Mouse (Mus musculus): ENCODE results near the gene Bckdhb. TPM values are rescaled to one million over a fixed set of nuclear protein-coding genes. Genes with fewer than 3 reads are reported as not detected.

Gene Bckdhb
- polyA plus RNA-seq, 1 experiment = not detected

DNA sequence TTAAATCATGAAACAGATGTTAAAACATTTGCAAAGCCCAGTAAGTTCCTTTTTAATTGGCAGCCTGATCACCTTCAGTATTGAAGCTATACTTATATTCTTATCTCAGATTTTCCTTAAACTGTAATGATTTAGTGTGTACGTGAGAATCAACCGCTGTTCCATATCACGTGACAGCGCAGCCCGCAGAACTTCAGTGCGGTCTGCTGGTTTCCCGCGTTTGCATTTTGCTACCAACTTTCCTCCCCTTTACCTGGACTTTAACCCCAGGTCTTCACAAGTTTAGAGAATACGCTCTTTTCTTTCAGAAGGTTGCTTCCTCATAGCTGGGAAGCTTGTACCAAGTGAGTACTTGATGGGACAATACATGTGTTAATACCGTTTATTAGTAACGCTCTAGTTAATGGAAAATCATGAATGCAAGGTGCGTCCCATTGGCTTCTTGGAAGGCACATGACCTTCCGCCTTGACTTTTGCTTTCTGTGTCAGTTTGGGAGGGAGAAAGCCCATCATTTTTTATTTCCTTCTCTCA lies 171.6 kb downstream of the Bckdhb start:
- H3K27ac ChIP-seq (ENCODE audit: insufficient read depth, low read depth, low read length) = no peak overlapping the region
- TF ChIP-seq CTCF (IDR thresholded peaks at IDR 0.05; ENCODE audit: insufficient read depth, low read depth, low read length) = no peak
- no peak for TF ChIP-seq POLR2A (IDR thresholded peaks at IDR 0.05; ENCODE audit: insufficient read depth, low read depth, low read length)
- H3K4me1 ChIP-seq (ENCODE audit: control insufficient read depth, insufficient read depth, low read length) = no peaks in the 10 kb centered on the region
- H3K4me3 ChIP-seq (ENCODE audit: insufficient read depth, low read depth, low read length) = no peak overlapping the region
- WGBS = 96% methylated on average over 13 of the region's 13 CpGs

DNA sequence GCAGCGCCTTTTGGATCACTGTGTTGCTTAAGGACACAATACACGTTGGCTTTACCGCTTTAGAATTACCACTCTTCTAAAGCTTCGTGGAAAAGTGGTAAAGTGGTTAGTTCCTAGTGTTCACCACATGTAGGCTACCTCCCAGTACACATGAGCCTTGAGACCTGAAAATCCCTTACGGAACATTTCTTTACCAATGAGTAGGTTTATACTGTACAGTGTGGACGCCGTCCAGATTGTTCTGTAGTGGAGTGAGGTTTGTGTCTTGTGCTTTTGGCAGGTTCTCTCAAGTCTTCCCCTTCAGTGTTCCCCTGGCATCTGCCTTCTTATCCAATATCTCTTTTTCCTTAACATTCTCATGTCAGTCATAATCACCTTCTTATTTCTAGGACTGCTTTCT lies 178.4 kb downstream of the Bckdhb start:
- WGBS = 96% methylated on average over 7 of the region's 7 CpGs
- no peak overlapping the region for H3K4me3 ChIP-seq (ENCODE audit: insufficient read depth, low read depth, low read length)
- no peak overlapping the region for H3K27ac ChIP-seq (ENCODE audit: insufficient read depth, low read depth, low read length)
- H3K4me1 ChIP-seq (ENCODE audit: control insufficient read depth, insufficient read depth, low read length) = no peaks in the 10 kb centered on the region
- TF ChIP-seq CTCF (IDR thresholded peaks at IDR 0.05; ENCODE audit: insufficient read depth, low read depth, low read length) (no peak), POLR2A (IDR thresholded peaks at IDR 0.05; ENCODE audit: insufficient read depth, low read depth, low read length) (no peak)

GRCm38 (mm10) chr9:84106438-84106837 lies 181.5 kb downstream of the Bckdhb start:
- Histone ChIP-seq H3K4me1 (ENCODE audit: control insufficient read depth, insufficient read depth, low read length) (peaks cover 6% of the 10 kb centered on the region), H3K4me3 (ENCODE audit: insufficient read depth, low read depth, low read length) (no peak overlapping the region), H3K27ac (ENCODE audit: insufficient read depth, low read depth, low read length) (no peak overlapping the region)
- 92% methylated on average over 2 of the region's 2 CpGs for WGBS
- TF ChIP-seq POLR2A (IDR thresholded peaks at IDR 0.05; ENCODE audit: insufficient read depth, low read depth, low read length) (no peak), CTCF (IDR thresholded peaks at IDR 0.05; ENCODE audit: insufficient read depth, low read depth, low read length) (no peak)

DNA sequence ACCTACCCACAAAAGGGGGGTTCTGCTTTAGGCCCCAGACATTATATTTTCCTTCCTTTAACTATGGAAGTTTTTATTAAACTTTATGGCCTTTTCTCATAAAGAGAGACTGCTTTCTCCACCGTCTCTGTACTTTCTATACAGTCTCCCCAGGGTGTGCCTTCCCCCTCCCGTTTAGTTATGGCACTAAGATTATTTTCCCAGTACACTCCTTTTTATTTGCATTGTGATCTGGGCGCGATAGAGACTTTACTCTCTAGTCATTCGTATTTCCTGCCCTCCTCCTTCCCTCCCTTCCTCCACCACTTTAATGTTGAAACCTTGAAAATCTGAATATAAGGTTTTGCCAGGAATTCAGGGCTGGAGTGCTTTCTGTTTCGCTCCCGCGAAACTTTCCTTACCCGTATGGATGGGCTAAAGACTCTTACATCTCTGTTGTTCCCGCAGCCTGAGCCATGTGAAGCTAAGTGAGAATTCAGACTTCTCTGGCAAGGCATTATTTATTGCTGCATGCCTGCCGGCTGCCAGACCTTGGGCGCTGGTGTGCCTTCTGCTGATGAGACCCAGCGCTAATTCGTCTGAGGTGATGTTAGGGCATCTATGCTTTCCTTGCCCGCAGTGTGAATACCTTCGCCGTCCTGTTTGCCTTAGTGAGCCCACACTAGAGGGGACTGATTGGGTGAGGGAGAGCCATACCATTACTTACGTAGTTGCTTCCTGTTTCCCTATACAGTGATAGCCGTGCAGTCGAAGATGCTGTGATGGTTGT lies 182.3 kb downstream of the Bckdhb start:
- TF ChIP-seq CTCF (IDR thresholded peaks at IDR 0.05; ENCODE audit: insufficient read depth, low read depth, low read length) = no peak
- no peak for TF ChIP-seq POLR2A (IDR thresholded peaks at IDR 0.05; ENCODE audit: insufficient read depth, low read depth, low read length)
- 81% methylated on average over 20 of the region's 20 CpGs for WGBS
- Histone ChIP-seq H3K4me1 (ENCODE audit: control insufficient read depth, insufficient read depth, low read length) (peaks cover 6% of the 10 kb centered on the region), H3K4me3 (ENCODE audit: insufficient read depth, low read depth, low read length) (no peak overlapping the region), H3K27ac (ENCODE audit: insufficient read depth, low read depth, low read length) (no peak overlapping the region)

DNA sequence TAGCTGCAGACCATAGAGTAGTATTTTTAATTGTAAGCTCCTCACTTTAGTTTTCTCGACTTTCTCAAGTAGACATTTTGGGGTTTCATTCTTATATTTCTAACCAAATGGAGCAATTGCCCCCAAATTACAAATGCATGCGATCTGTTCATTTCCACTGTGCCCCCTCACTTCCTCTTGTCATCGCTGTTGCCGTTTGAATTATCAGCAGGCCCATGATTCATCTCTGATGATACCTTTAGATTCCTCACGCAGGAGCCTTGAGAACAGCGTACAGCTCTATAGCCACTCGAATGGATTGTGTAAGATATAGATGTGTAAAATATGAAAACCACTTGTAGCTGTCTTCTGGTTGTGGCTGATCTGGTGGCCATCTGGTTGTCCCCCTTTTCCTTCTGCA lies 183.6 kb downstream of the Bckdhb start:
- Histone ChIP-seq H3K27ac (ENCODE audit: insufficient read depth, low read depth, low read length) (no peak overlapping the region), H3K4me3 (ENCODE audit: insufficient read depth, low read depth, low read length) (no peak overlapping the region), H3K4me1 (ENCODE audit: control insufficient read depth, insufficient read depth, low read length) (peaks cover 6% of the 10 kb centered on the region)
- 90% methylated on average over 7 of the region's 7 CpGs for WGBS
- TF ChIP-seq CTCF (IDR thresholded peaks at IDR 0.05; ENCODE audit: insufficient read depth, low read depth, low read length) = no peak
- TF ChIP-seq POLR2A (IDR thresholded peaks at IDR 0.05; ENCODE audit: insufficient read depth, low read depth, low read length) = no peak

DNA sequence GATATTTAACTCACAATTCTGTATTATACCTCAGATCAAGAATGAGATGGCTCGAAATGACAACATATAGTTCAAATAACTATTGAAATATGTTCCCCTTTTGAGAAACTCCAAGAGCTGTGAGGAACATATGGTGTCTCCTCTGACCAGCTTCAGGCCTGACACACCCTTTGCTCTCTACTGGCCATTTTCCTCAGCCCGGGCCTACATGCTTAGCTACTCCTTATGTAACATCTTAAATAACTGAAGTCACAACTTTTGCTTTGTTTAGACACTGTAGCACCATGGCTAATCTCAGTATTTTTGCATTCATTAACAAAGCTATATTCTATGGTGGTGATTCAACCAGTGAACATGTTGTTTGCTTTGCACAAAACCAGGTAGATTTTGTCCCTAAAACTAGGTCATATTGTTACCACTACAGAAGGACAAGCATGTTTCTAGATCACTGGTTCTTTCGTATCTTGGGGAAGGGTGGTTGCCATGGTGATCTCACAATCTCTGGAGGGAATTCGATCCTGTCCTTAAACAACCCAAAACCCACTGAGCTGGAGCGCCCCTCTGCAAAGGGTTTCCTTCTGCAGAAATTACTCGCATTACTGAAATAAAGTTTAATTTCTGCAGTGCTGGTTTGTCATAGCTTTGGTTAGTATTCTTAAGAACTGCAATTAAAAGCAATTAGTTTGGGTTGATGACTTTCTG lies 185.0 kb downstream of the Bckdhb start:
- 38% methylated on average over 6 of the region's 6 CpGs for WGBS
- peaks cover 6% of the 10 kb centered on the region for H3K4me1 ChIP-seq (ENCODE audit: control insufficient read depth, insufficient read depth, low read length)
- H3K27ac ChIP-seq (ENCODE audit: insufficient read depth, low read depth, low read length) = no peak overlapping the region
- TF ChIP-seq CTCF (IDR thresholded peaks at IDR 0.05; ENCODE audit: insufficient read depth, low read depth, low read length) (no peak), POLR2A (IDR thresholded peaks at IDR 0.05; ENCODE audit: insufficient read depth, low read depth, low read length) (no peak)
- H3K4me3 ChIP-seq (ENCODE audit: insufficient read depth, low read depth, low read length) = no peak overlapping the region

GRCm38 (mm10) chr9:84110616-84111015 lies 185.7 kb downstream of the Bckdhb start:
- WGBS = 15% methylated on average over 11 of the region's 11 CpGs
- TF ChIP-seq CTCF (IDR thresholded peaks at IDR 0.05; ENCODE audit: insufficient read depth, low read depth, low read length) (no peak), POLR2A (IDR thresholded peaks at IDR 0.05; ENCODE audit: insufficient read depth, low read depth, low read length) (no peak)
- Histone ChIP-seq H3K27ac (ENCODE audit: insufficient read depth, low read depth, low read length) (no peak overlapping the region), H3K4me1 (ENCODE audit: control insufficient read depth, insufficient read depth, low read length) (peaks cover 6% of the 10 kb centered on the region), H3K4me3 (ENCODE audit: insufficient read depth, low read depth, low read length) (no peak overlapping the region)

GRCm38 (mm10) chr9:84112319-84112718 lies 187.4 kb downstream of the Bckdhb start:
- Histone ChIP-seq H3K4me1 (ENCODE audit: control insufficient read depth, insufficient read depth, low read length) (peaks cover 6% of the 10 kb centered on the region), H3K4me3 (ENCODE audit: insufficient read depth, low read depth, low read length) (no peak overlapping the region), H3K27ac (ENCODE audit: insufficient read depth, low read depth, low read length) (no peak overlapping the region)
- 79% methylated on average over 1 of the region's 1 CpGs for WGBS
- TF ChIP-seq POLR2A (IDR thresholded peaks at IDR 0.05; ENCODE audit: insufficient read depth, low read depth, low read length) = no peak
- TF ChIP-seq CTCF (IDR thresholded peaks at IDR 0.05; ENCODE audit: insufficient read depth, low read depth, low read length) = no peak

Measured in olfactory bulb, adult 2 months (tissue).